Mouse (Mus musculus) adrenal gland, postnatal 36 days (tissue): ENCODE data around the gene Zfp697. TPM values are rescaled to one million over a fixed set of nuclear protein-coding genes. Genes with fewer than 3 reads are reported as not detected.
"Not testable (repeated sequence)": the region's sequence is repeated elsewhere in the genome, so short reads cannot be mapped to it uniquely, and the experiment has no call there.

Experiments
- DNase-seq, 2 experiments: peaks; one replicate each; pipeline ENCODE4 v3.0.0; 2021; ENCODE audit warnings: mixed read lengths in 1 of 2
- total RNA-seq, 2 experiments: library from RNA; stranded (reverse); gene quantifications; 2 replicates each; pipeline ENCODE4 v1.2.3; 2021

Zfp697 gene
- total RNA-seq, 2 experiments from 2014 or later = 5.1 to 5.8 TPM

DNA sequence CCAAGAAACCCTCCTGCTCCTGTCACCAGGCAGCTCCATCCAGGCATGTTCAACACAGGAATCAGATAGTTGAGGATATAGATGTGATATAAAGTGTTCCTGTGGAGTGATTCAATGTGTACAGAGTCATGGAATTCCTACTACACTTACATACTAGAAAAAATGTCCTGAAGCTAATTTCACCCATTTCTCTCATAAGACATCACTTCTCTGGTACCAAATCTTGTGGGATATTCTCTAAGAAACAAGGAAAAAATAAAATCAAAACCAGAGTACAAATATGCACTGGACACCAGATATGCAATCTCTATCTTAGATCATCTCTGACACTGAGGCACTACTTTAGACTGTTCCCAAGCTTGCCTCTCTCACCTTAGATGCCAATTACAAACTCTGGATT lies 247.9 kb downstream of the Zfp697 start, which contains the start of gene Hsd3b5:
Gene Hsd3b5 (minus strand): TSS at position 101 of the 400 bp plus-strand sequence.
- no peak for DNase-seq

DNA sequence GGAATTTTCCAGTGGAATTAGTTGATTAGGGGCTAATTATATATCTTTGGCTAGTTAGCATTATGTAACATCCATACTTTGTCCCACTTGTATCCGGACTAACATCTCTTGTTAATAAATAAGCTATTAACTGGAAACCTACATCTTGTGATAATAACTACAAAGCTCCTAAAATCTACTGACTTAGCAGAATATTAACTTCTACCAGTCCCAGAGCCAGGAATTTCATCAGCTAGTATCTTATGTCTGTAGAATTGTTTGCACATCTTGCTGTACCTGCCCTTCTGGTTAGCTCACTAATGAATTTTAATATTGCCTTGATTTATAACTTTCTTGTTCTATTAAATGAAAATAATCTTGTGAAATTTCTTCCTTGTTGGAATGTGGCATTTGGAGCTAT lies 252.9 kb downstream of the Zfp697 start:
- no peak for DNase-seq

DNA sequence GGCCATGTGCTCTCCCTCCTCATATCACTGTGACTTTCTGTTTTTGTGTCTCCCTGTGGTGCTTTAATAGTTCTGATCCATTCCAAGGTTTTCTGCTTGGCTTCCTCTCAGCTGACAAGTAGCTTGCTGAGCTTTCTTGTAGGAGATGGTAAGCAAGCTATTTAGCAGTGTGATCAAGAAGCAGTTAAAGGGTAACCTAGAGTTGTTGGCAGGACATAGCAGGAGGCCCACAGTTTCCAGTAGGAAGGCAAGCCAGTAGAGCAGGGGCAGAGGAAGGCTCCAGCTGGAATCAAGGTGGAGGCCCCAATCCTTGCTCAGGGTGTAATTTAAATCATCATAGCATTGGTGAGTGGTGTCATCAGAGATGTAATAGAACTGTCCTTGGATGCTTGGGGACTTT lies 298.5 kb downstream of the Zfp697 start:
- DNase-seq = no peak

DNA sequence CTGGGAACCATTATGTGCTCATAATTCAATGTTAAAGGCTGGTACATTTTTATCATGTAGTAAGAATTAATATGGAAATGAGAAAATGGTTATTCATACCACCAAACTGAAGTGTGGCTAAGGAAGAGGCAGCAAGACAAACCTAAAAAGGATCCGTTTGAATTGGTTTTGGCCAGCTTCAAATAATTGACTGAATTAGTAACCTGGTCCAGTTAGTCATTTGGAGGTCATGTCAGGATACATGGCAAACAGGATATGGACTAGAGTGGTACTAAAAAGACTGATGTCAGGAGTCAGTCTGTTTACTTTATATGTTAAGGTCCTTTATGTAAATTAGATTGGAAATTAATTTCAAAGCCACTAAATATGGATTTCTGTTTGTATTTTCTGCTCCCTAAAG lies 300.1 kb downstream of the Zfp697 start:
- no peak for DNase-seq

DNA sequence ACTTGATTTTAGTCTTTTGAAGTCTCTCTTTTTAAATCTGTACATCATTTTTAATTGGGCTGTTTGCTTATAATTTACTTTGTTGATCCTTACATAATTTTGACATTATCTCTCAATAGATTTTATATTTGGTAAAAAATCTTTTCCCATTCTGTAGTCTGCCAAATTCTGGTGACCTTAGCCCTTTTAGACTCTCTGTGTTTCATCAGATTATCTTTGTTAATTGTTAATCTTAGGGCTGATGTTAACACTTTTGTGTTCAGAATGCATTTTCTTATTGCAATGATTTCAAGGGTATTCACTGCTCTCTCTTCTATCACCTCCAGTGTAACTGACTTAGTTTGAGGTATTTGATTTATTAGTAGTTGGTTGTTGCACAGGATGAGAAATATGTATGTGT lies 338.5 kb downstream of the Zfp697 start:
- DNase-seq = no peak

DNA sequence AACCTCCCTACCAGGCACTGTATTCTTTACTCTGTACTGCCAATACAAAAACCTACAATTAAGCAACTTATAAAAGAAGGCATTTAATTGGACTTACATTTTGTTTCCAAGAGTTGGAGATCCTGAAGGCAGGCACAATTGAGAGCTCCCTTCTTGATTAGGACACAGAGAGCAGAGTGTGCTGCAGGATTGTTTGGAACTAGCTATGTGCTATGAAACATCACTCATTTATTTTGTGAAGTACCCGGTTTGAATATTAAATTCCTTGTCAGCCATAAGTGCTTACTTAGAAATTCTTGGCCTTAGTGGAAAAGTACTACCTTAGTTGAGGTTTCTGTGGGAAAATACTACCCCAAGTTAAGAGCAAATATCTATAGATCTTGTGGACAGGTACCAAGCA lies 342.1 kb downstream of the Zfp697 start, which contains the start of gene Hsd3b2:
Gene Hsd3b2 (minus strand): TSS at position 168 of the 400 bp plus-strand sequence.
- DNase-seq = no peak

DNA sequence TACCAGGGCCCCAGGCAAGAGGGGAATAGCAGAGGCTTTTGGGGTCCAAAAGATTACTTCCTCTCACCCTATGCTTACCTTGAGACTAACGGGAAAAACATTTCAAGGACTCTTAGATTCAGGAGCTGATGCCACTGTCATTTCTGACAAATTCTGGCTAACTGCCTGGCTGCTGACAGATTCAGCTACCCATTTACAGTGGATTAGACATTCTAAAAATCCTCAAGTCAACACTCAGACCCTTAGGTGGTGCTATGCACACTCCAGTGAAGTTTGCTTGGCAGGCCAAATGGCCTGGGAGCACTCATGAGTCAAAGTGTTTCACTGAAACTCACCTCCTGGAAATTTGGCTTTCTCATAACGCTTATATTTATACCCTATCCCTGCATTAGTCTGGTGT lies 344.0 kb downstream of the Zfp697 start:
- DNase-seq = peak; percentile 3 to 41

DNA sequence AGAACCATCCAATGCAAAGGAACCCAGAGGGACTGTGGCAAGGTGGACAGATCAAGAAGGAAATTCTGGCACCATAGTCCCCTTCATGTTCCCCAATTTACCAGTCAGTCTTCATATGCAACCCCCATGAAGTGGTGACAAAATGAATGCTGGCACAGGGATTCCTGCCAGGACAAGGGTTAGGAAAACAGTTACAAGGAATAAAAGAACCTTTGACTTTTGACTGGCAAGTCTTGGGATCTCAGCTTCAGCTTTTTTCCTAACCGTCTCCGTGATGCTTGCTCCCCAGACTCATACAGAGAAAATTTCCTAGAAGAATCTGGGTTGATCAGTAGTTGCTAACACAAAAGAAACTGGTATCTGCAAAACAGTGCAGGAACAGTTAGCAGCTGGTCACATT lies 351.5 kb downstream of the Zfp697 start:
- DNase-seq = no peak

DNA sequence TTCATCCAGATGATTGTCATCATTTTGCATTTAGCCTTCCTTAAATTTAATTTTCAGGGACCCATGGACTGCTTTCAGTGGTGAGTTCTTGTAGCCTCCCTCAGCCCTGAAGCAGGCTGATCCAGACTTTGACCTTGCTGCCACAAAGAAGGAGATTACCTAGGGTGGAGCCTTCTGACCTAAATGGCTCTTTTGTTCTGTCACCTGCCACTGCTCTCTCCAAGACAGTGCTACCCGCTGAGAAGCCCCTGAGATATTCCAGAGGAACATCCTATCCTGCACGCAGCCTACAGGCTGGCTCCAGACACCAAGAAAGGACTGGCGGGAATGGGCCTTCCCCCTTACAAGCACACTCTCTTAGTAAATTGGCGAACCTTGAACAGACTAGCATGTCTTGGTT lies 352.1 kb downstream of the Zfp697 start:
- DNase-seq = no peak

DNA sequence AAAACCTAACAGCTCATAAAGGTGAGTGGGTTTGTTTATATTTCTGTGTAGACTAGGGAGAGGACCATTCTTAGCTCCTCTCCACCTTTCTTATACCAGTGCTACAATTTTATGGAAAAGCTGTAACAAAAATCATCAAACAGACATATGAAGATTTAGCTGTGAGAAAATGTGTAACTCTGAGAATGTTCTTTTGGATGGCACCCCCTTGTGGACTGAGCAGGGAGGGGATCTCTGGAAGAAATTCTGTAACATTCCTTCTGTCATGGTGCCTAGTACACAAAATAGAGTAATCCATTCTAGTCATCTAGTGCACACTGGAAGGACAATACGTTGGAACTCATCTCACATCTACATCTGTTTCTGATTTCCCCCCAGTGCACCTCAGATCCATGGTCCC lies 358.8 kb downstream of the Zfp697 start:
- not testable (repeated sequence) for DNase-seq

DNA sequence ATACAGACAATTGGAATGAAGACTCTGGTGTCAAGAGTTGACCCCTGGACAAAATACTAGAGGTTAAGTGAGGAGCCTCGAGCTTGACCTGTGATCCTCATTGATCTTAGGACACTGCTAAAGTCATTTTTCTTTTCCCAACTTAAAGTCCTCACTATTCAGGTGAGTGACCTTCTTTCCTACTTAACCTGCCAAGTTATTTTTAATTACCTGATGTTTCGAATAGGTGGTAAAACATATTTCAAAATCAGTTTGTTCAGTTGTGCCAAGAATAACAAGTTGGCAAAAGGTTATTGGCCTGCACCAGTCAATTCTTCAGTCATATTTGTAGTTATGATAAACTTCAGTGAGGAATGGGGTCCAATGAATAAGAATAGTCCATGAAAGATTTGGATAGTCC lies 369.9 kb downstream of the Zfp697 start:
- DNase-seq = no peak

DNA sequence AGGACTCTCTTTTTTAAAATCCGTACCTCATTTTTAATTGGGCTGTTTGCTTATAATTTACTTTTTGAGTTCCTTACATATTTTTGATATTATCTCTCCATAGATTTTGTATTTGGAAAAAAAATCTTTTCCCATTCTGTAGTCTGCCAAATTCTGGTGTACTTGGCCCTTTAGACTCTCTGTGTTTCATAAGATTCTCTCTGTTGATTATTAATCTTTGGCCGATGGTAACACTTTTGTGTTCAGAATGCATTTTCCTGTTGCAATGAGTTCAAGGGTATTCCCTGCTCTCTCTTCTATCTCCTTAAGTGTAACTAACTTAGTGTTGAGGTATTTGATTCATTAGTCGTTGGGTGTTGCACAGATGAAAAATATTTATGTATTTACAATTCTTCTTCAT lies 374.6 kb downstream of the Zfp697 start:
- no peak for DNase-seq

DNA sequence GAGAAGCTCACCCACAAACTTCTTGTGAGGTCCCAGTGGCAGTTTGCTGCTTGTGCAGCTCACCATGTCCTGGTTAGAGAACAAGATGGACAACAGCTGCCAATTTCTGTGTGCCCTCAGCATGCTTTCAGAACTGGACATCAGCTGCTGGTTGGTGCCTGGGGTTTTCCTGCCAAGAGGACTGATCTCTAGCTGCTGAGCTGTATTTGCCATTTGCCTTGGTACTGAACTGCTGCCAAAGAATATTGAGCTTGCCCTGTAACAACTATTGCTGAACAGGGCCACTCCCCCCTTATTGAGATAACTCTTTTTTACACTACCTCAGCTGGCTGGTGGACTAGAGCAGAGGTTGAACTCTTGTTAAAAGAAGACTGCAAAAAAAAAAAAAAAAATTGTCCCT lies 381.9 kb downstream of the Zfp697 start:
- peak in 1 of 2 experiments; percentile 3 for DNase-seq

DNA sequence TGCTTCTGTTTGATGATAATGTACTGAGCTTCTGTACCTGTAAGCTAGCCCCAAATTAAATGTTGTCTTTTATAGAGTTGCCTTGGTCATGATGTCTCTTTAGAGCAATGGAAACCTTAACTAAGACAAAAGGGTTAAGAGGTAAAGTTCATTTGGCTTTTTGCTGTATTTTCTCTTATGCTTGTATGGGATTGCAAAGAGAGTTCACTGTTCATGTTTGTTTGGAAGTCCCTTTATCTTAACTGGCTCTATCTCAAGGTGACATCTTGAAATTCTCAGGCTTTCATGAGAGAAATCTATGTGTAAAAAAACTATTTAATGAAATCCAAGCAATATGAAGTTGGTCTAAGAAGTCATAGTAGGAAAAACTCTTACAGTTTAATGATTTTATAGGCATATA lies 398.7 kb downstream of the Zfp697 start:
- no peak for DNase-seq

DNA sequence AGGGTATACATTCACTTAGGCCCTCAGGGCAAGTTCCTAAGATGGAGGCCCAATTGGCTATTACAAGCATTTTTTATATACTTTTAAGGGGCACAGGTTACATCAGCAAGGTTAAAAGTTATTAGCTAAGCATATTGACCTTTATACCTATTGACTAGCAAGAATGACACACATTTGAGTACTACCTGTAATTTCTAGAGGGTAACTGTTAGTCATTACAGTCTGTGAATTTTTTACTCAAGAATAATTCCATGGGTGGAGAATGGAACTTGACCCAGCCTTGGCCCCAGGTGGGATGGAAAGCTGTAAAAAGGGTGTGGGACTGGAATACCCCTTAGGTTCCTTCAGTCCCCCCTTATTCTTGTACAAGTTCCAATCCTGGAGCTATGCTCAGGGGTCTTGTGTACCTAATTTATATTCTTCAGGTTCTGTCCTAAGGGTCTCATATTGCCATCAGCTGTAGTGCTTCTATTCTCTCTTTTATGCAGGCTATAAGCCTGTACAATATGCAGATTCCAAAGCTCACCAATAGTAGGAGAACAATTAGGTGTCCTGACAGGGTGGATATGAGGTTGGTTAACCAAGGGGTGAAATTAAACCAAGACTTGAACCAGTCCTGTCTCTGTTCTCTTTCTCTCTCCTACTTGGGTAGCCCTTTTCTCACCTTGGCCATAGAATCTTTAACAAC lies 400.1 kb downstream of the Zfp697 start:
- DNase-seq = no peak

DNA sequence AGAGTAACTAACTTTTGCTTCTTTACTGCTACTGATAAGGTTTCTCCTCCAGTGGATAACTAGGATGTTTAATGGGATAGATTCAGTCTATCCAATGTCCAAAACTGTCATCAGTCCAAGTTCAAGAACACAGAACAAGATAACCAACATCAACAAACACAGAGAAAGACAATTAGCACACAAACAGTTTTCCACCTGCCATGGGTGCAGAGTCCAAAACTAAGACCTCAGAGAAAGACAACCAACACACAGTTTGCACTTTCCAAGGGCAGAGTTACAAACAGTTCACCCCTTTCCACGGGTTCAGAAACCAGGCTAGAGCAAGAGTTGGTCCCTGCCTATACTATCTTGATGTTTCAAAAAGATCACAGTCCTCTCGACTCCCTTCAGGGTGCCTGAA lies 404.3 kb downstream of the Zfp697 start:
- no peak for DNase-seq

Other genes with a start within 250 kb of the Zfp697 start
- gene Adam30, start 221.8 kb upstream of the Zfp697 start, total RNA-seq = not detected
- gene Reg4, start 160.3 kb upstream of the Zfp697 start, total RNA-seq = not detected
- gene Hmgcs2, start 102.0 kb upstream of the Zfp697 start, total RNA-seq = 10 to 100 TPM in 1 of 2 experiments, 1 to 10 TPM in 1; 8.8 to 12.2 TPM
- gene Phgdh, start 42.5 kb upstream of the Zfp697 start, total RNA-seq = 10 to 100 TPM; 14.7 to 16.0 TPM
- not detected for gene Gm4450, start 74.7 kb downstream of the Zfp697 start, total RNA-seq
- gene Hsd3b4, start 128.1 kb downstream of the Zfp697 start, total RNA-seq = not detected
- not detected for gene Gm10681, start 206.3 kb downstream of the Zfp697 start, total RNA-seq
- not detected for gene Hsd3b5, start 247.8 kb downstream of the Zfp697 start, total RNA-seq